Mouse (Mus musculus): ENCODE results near the gene Krt90. TPM values are rescaled to one million over a fixed set of nuclear protein-coding genes. Genes with fewer than 3 reads are reported as not detected.
A peak's percentile ranks its signal among the peaks of the same experiment; 100 is the strongest.

Gene Krt90
- 0.04 TPM in 1 of 2 replicates, not detected in the other for polyA plus RNA-seq (2012; rRNA removed)

- no peak for TF ChIP-seq CTCF (IDR thresholded peaks at IDR 0.05; ENCODE audit: extremely low read depth, insufficient read depth, low read length)
- TF ChIP-seq POLR2A (IDR thresholded peaks at IDR 0.05; ENCODE audit: extremely low read depth, insufficient read depth, low read length) = no peak
- Histone ChIP-seq H3K4me3 (ENCODE audit: insufficient read depth, low read length) (no peak within 1 kb of the TSS), H3K27ac (ENCODE audit: insufficient read depth, low read length) (no peak within 1 kb of the TSS), H3K4me1 (ENCODE audit: control insufficient read depth, insufficient read depth, low read length) (no peaks in the 10 kb centered on the region)
Observed at GRCm38 (mm10) chr15:101562850-101563249, at the start of gene Krt90. Gene Krt90, minus strand, starts transcription at chr15:101562950.

GRCm38 (mm10) chr15:101599123-101599522 is 36.4 kb upstream of the Krt90 start:
- Histone ChIP-seq H3K4me1 (ENCODE audit: control insufficient read depth, insufficient read depth, low read length) (no peaks in the 10 kb centered on the region), H3K4me3 (ENCODE audit: insufficient read depth, low read length) (no peak overlapping the region), H3K27ac (ENCODE audit: insufficient read depth, low read length) (no peak overlapping the region)
- TF ChIP-seq CTCF (IDR thresholded peaks at IDR 0.05; ENCODE audit: extremely low read depth, insufficient read depth, low read length) (no peak), POLR2A (IDR thresholded peaks at IDR 0.05; ENCODE audit: extremely low read depth, insufficient read depth, low read length) (no peak)

- Histone ChIP-seq H3K27ac (ENCODE audit: insufficient read depth, low read length) (no peak overlapping the region), H3K4me3 (ENCODE audit: insufficient read depth, low read length) (no peak overlapping the region), H3K4me1 (ENCODE audit: control insufficient read depth, insufficient read depth, low read length) (no peaks in the 10 kb centered on the region)
- TF ChIP-seq CTCF (IDR thresholded peaks at IDR 0.05; ENCODE audit: extremely low read depth, insufficient read depth, low read length) = no peak
- no peak for TF ChIP-seq POLR2A (IDR thresholded peaks at IDR 0.05; ENCODE audit: extremely low read depth, insufficient read depth, low read length)
Observed at GRCm38 (mm10) chr15:101588216-101588615, 25.5 kb upstream of the Krt90 start.

- Histone ChIP-seq H3K27ac (ENCODE audit: insufficient read depth, low read length) (no peak overlapping the region), H3K4me3 (ENCODE audit: insufficient read depth, low read length) (no peak overlapping the region), H3K4me1 (ENCODE audit: control insufficient read depth, insufficient read depth, low read length) (no peaks in the 10 kb centered on the region)
- TF ChIP-seq CTCF (IDR thresholded peaks at IDR 0.05; ENCODE audit: extremely low read depth, insufficient read depth, low read length) = no peak
- TF ChIP-seq POLR2A (IDR thresholded peaks at IDR 0.05; ENCODE audit: extremely low read depth, insufficient read depth, low read length) = no peak
Observed at GRCm38 (mm10) chr15:101584456-101584855, 21.7 kb upstream of the Krt90 start.

GRCm38 (mm10) chr15:101583211-101583965 is 20.6 kb upstream of the Krt90 start:
- Histone ChIP-seq H3K27ac (ENCODE audit: insufficient read depth, low read length) (no peak overlapping the region), H3K4me3 (ENCODE audit: insufficient read depth, low read length) (no peak overlapping the region), H3K4me1 (ENCODE audit: control insufficient read depth, insufficient read depth, low read length) (no peaks in the 10 kb centered on the region)
- TF ChIP-seq POLR2A (IDR thresholded peaks at IDR 0.05; ENCODE audit: extremely low read depth, insufficient read depth, low read length) (no peak), CTCF (IDR thresholded peaks at IDR 0.05; ENCODE audit: extremely low read depth, insufficient read depth, low read length) (no peak)

DNA sequence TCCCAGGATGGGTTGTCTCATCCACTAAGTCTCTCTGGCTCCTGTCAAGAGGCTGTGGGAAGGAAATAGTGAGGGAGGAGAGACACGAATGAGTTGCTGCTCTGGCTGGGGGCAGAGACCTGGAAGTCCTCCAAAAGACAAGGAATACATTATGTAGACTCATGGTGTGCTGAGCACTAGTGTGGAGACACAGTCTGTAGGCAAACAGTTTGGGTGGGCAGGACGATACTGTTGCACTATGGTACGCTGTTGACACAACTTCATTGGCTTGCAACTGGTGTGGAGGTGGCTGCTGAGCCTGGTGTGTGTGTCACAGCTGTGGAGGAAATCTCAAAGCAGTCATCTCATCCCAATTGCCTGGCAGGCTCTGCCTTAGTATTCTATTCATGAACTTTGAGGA is 19.0 kb upstream of the Krt90 start:
- H3K27ac ChIP-seq (ENCODE audit: insufficient read depth, low read length) = no peak overlapping the region
- TF ChIP-seq POLR2A (IDR thresholded peaks at IDR 0.05; ENCODE audit: extremely low read depth, insufficient read depth, low read length) (no peak), CTCF (IDR thresholded peaks at IDR 0.05; ENCODE audit: extremely low read depth, insufficient read depth, low read length) (no peak)
- H3K4me1 ChIP-seq (ENCODE audit: control insufficient read depth, insufficient read depth, low read length) = no peaks in the 10 kb centered on the region
- no peak overlapping the region for H3K4me3 ChIP-seq (ENCODE audit: insufficient read depth, low read length)

DNA sequence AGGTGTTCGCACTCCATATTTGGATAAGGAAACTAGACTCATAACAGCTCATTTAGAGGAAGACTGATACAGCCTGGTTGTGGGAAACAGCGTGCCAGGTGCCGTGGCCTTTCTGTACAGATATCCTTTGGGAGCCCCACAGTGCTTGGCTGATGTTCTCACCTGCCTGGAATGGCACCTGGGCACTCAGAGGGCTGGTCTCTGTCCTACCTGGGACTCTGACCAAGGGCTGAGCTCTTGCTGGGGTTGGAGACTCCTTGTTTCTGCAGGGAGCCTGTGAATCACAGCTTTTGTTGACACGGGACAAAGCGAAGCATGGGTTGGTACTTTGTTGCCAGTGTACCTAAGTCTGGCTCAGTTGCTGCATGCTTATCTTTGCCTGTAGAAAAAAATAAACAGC is 12.8 kb upstream of the Krt90 start:
- Histone ChIP-seq H3K4me1 (ENCODE audit: control insufficient read depth, insufficient read depth, low read length) (no peaks in the 10 kb centered on the region), H3K27ac (ENCODE audit: insufficient read depth, low read length) (no peak overlapping the region), H3K4me3 (ENCODE audit: insufficient read depth, low read length) (no peak overlapping the region)
- TF ChIP-seq POLR2A (IDR thresholded peaks at IDR 0.05; ENCODE audit: extremely low read depth, insufficient read depth, low read length) (no peak), CTCF (IDR thresholded peaks at IDR 0.05; ENCODE audit: extremely low read depth, insufficient read depth, low read length) (no peak)

DNA sequence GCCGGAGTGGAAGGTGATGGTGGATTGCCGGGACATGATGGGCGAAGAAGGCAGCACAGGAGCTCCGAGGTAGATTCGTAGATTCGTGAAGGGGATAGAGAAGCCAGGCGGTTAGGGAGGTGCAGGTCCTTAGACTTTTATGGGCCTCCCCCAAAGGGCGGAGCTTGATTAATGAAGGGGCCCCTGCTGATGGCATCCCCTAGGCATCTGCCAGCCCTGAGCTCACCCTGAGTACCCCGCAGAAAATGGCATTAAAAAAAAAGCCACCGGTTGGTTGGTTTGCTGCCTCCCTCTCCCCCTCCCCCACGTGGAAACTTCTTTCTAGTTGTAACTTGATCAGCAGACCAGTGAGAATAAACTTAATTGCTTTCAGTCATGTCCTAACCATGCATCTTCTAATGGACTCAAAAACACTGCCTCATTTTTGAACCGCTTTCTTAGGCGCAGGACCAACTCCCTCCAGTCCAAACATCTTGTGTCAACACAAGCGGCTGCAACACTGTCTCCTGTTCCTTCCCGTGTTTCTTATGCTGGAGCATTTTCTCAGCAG is 11.1 kb upstream of the Krt90 start, which contains the start of gene Krt75:
Gene Krt75, minus strand, starts transcription at position 109 of the 550 bp plus-strand sequence.
- H3K4me3 ChIP-seq (ENCODE audit: insufficient read depth, low read length) = no peak within 1 kb of the TSS
- H3K4me1 ChIP-seq (ENCODE audit: control insufficient read depth, insufficient read depth, low read length) = no peaks in the 10 kb centered on the region
- no peak within 1 kb of the TSS for H3K27ac ChIP-seq (ENCODE audit: insufficient read depth, low read length)
- TF ChIP-seq CTCF (IDR thresholded peaks at IDR 0.05; ENCODE audit: extremely low read depth, insufficient read depth, low read length) (no peak), POLR2A (IDR thresholded peaks at IDR 0.05; ENCODE audit: extremely low read depth, insufficient read depth, low read length) (no peak)

DNA sequence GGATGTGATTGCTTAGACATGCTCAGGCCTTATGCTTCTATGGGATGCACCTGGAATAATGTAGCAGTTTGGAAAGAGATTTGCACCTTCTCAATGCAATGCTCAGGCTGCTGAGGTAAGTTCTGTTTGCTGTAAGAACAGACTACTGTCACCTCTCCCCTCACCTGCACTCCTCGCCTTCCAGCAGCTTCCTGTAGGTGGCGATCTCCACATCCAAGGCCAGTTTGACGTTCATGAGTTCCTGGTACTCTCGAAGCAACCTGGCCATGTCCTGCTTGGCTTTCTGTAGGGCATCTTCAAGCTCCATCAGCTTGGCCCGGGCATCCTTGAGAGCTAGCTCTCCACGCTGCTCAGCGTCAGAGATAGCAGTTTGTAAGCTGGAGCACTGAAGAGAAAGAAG is 5.0 kb upstream of the Krt90 start:
- Histone ChIP-seq H3K4me1 (ENCODE audit: control insufficient read depth, insufficient read depth, low read length) (no peaks in the 10 kb centered on the region), H3K4me3 (ENCODE audit: insufficient read depth, low read length) (no peak overlapping the region), H3K27ac (ENCODE audit: insufficient read depth, low read length) (no peak overlapping the region)
- TF ChIP-seq CTCF (IDR thresholded peaks at IDR 0.05; ENCODE audit: extremely low read depth, insufficient read depth, low read length) = peak; percentile 24; the same call in 1 of the 2 replicates
- TF ChIP-seq POLR2A (IDR thresholded peaks at IDR 0.05; ENCODE audit: extremely low read depth, insufficient read depth, low read length) = no peak
